In the genomic region with DNA sequence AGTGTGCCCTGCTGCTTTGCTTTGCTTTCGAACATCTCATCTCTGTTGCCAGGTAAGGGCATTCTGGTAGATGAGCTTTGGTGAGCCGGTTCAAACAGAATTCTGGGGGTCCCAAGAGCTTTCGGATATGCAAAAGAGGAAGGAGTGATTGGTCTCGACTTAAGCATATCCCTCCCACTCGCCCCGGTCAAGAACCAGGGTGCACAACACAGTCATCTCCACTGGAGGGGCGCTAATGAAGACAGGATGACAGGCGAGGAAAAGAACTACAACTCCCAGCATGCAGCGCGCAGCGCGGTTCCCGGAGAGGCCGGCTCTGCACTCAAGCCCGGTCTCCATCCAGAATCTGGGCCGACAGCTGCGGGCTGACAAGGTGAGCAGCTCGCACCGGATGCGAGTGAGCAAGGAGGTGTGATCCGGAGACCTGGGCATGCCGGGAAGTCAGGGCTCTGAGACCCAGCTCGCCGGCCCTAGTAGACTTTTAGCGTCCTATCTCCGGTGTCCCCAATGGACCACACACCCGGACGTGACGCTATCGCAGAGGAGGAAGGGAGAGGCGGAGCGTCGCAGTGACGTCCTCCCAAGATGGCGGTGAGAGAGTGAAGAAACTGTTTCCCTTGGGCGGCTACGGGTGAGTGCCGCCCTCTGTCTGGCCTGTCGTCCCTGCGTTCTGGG, we compare ENCODE assay signal across 8 mouse cellular contexts. TPM values are rescaled to one million over a fixed set of nuclear protein-coding genes. Genes with fewer than 3 reads are reported as not detected.
DNase-seq lines count a peak whose midpoint lies in the region; ATAC-seq lines count a peak whose summit lies in the region.

Gene Mynn (plus strand): TSS at position 1 of the 675 bp plus-strand sequence.

- H3K4me2 ChIP-seq in lung, embryonic 16.5 days (ENCODE audit: low read depth, low read length) = peak within 1 kb of the TSS; percentile 73

- peak; percentile 94 for DNase-seq in MEL-GATA-1-ER (ENCODE audit: extremely low read depth, low read depth)
- DNase-seq in cerebellum, adult 8-10 months = peak; percentile 98
- DNase-seq in forelimb bud, embryonic 11.5 days (ENCODE audit: low read depth, low spot score) = peak; percentile 98
- DNase-seq in layer of hippocampus, adult 9-10 months (ENCODE audit: low spot score) = peak; percentile 98
- peak; percentile 90 for DNase-seq in ovary, postnatal 10 days (ENCODE audit: low spot score)
- DNase-seq in thymus, postnatal 10 days (ENCODE audit: low spot score in 2 of 2) = peak; percentile 94 to 95

- peaks cover 3% of the 10 kb centered on the region; the same call in 1 of the 2 replicates for H3K27me3 ChIP-seq in lung, embryonic 16.5 days (ENCODE audit: control insufficient read depth, insufficient read depth, low read depth, low read length)

- H3K4me1 ChIP-seq in lung, embryonic 16.5 days (replicated peaks; ENCODE audit: control insufficient read depth, insufficient read depth, low read length) = peaks cover 12% of the 10 kb centered on the region

- H3K36me3 ChIP-seq in lung, embryonic 16.5 days (ENCODE audit: control insufficient read depth, insufficient read depth, low read length) = no peaks in the 10 kb centered on the region; the same call in 1 of the 2 replicates

- peak within 1 kb of the TSS; percentile 85 for H3K4me3 ChIP-seq in lung, embryonic 16.5 days (ENCODE audit: low read length)

- H3K9me3 ChIP-seq in lung, embryonic 16.5 days (ENCODE audit: control insufficient read depth, low read length) = no peaks in the 10 kb centered on the region

- peak within 1 kb of the TSS; percentile 94 for H3K27ac ChIP-seq in lung, embryonic 16.5 days (ENCODE audit: low read length)

- H3K9ac ChIP-seq in lung, embryonic 16.5 days (ENCODE audit: low read length) = peak within 1 kb of the TSS; percentile 92

- WGBS in lung, embryonic 16.5 days = under 1% methylated on average over 40 of the region's 40 CpGs

- ATAC-seq in hematopoietic stem cell, adult 5-6 weeks (replicated peaks in 1 of 2; ENCODE audit: insufficient read depth in 1 of 2, low FRiP score in 2 of 2, low TSS enrichment in 1 of 2, low read depth in 1 of 2, poor library complexity in 2 of 2, severe bottlenecking in 2 of 2) = peak; percentile 85 to 87
- ATAC-seq in lung, embryonic 16.5 days (ENCODE audit: low read depth) = peak; percentile 96

RNA-seq across cellular contexts. Expression of gene Mynn, which starts in this region (rescaled TPM):
- 46.1 and 48.2 TPM in 2 replicates for total RNA-seq in hematopoietic stem cell, adult 5-6 weeks (2017)
- 31.6 and 32.8 TPM in 2 replicates for polyA plus RNA-seq in lung, embryonic 16.5 days (2015; fragmentation: Nextera tagmentation; extraction: Ambion mirVana)

Comparison
In these comparisons a context has a peak if more than half of its experiments do, and no peak if none do; other contexts are left out.
1. Peak in every context shown above with its lines: DNase-seq, ATAC-seq, H3K4me3 ChIP-seq and H3K27ac ChIP-seq.